Mouse (Mus musculus): Measurements from ENCODE around the gene Fgfr2. TPM values are rescaled to one million over a fixed set of nuclear protein-coding genes. Genes with fewer than 3 reads are reported as not detected.

The Fgfr2 gene
- polyA plus RNA-seq, 1 experiment: 3.0 TPM

DNA sequence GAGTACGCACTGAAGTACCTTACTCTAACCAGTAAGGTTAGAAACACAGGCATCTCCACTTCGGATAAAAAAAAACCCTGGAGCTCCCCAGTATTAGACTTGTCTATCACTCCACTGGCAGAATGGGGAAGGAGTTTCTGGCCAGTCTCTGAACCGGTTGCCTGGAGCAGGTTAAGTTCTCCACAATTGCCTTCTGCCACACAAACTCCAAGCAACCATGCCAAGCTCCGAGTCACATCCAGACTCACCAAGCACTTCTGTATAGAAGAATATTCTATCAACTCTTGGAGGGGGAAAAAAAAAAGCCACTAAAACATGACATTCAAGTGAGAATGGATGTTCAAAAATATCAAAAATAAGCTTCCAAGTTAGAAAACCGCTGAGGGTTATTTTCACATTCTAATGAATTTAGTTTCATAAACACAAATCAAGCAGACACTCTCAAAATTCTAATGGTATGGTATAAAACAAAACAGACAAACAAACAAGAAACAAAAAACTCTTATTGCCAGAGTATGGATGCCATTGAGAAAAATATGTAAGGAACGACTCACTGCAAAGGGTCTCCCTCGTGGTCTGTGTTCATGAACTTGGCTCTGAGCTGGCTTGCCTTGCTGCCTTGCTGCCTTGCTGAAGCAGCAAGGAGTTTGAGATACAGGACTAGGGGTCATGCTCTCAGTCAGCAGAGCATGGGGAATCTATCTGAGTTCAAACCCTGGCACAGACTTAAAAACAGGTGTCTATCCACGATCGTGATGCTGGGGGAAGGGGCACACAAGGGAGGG lies 28.2 kb downstream of the Fgfr2 start:
- Histone ChIP-seq H3K4me1 (ENCODE audit: control insufficient read depth, insufficient read depth, low read length) (peaks cover 6% of the 10 kb centered on the region; the same call in 1 of the 2 replicates), H3K27me3 (ENCODE audit: control insufficient read depth, insufficient read depth, low read length) (no peaks in the 10 kb centered on the region), H3K36me3 (ENCODE audit: control insufficient read depth, insufficient read depth, low read length) (no peaks in the 10 kb centered on the region), H3K27ac (ENCODE audit: control insufficient read depth, insufficient read depth, low read depth, low read length) (no peak overlapping the region), H3K4me3 (ENCODE audit: control insufficient read depth, low read depth, low read length) (no peak overlapping the region)
- TF ChIP-seq POLR2A (IDR thresholded peaks at IDR 0.05; ENCODE audit: control insufficient read depth, low read depth, low read length): no peak

- Histone ChIP-seq H3K27me3 (ENCODE audit: control insufficient read depth, insufficient read depth, low read length) (no peaks in the 10 kb centered on the region), H3K4me3 (ENCODE audit: control insufficient read depth, low read depth, low read length) (no peak overlapping the region), H3K27ac (ENCODE audit: control insufficient read depth, insufficient read depth, low read depth, low read length) (no peak overlapping the region), H3K36me3 (ENCODE audit: control insufficient read depth, insufficient read depth, low read length) (no peaks in the 10 kb centered on the region), H3K4me1 (ENCODE audit: control insufficient read depth, insufficient read depth, low read length) (peaks cover 6% of the 10 kb centered on the region; the same call in 1 of the 2 replicates)
- TF ChIP-seq CTCF (IDR thresholded peaks at IDR 0.05; ENCODE audit: control insufficient read depth, insufficient read depth, insufficient replicate concordance, low read depth, low read length): no peak
- no peak for TF ChIP-seq POLR2A (IDR thresholded peaks at IDR 0.05; ENCODE audit: control insufficient read depth, low read depth, low read length)
Measured at GRCm38 (mm10) chr7:133094161-133094560, 29.0 kb downstream of the Fgfr2 start.

- H3K4me3 ChIP-seq (ENCODE audit: control insufficient read depth, low read depth, low read length): no peak overlapping the region
- H3K27me3 ChIP-seq (ENCODE audit: control insufficient read depth, insufficient read depth, low read length): no peaks in the 10 kb centered on the region
- TF ChIP-seq POLR2A (IDR thresholded peaks at IDR 0.05; ENCODE audit: control insufficient read depth, low read depth, low read length): no peak
- TF ChIP-seq CTCF (IDR thresholded peaks at IDR 0.05; ENCODE audit: control insufficient read depth, insufficient read depth, insufficient replicate concordance, low read depth, low read length): no peak
- no peaks in the 10 kb centered on the region for H3K36me3 ChIP-seq (ENCODE audit: control insufficient read depth, insufficient read depth, low read length)
- no peak overlapping the region for H3K27ac ChIP-seq (ENCODE audit: control insufficient read depth, insufficient read depth, low read depth, low read length)
- peaks cover 8% of the 10 kb centered on the region for H3K4me1 ChIP-seq (ENCODE audit: control insufficient read depth, insufficient read depth, low read length)
Measured at GRCm38 (mm10) chr7:133093731-133094130, 29.4 kb downstream of the Fgfr2 start.

DNA sequence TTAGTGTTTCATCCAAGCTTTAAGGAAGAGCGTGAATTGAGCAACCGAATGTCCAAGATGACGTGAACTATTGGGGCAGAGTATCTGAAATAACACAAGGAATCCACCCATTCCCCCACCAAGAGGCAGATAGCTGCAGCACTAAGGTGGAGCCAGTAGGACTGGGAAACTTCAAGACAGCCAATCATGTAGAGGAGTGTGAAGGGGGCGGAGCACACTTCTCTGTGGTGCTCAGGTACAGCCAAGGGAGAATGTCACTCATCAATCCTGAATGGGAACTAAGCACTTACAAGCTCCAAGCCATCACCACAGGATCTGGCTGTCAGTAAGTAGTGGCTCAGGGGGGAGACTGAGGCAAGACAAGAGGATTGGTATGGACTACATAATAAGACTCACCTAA lies 32.5 kb downstream of the Fgfr2 start:
- Histone ChIP-seq H3K4me1 (ENCODE audit: control insufficient read depth, insufficient read depth, low read length) (peaks cover 4% of the 10 kb centered on the region), H3K27me3 (ENCODE audit: control insufficient read depth, insufficient read depth, low read length) (no peaks in the 10 kb centered on the region), H3K4me3 (ENCODE audit: control insufficient read depth, low read depth, low read length) (no peak overlapping the region), H3K27ac (ENCODE audit: control insufficient read depth, insufficient read depth, low read depth, low read length) (no peak overlapping the region), H3K36me3 (ENCODE audit: control insufficient read depth, insufficient read depth, low read length) (no peaks in the 10 kb centered on the region)
- TF ChIP-seq POLR2A (IDR thresholded peaks at IDR 0.05; ENCODE audit: control insufficient read depth, low read depth, low read length) (no peak), CTCF (IDR thresholded peaks at IDR 0.05; ENCODE audit: control insufficient read depth, insufficient read depth, insufficient replicate concordance, low read depth, low read length) (no peak)

GRCm38 (mm10) chr7:133089621-133090260 lies 33.4 kb downstream of the Fgfr2 start:
- TF ChIP-seq POLR2A (IDR thresholded peaks at IDR 0.05; ENCODE audit: control insufficient read depth, low read depth, low read length) (no peak), CTCF (IDR thresholded peaks at IDR 0.05; ENCODE audit: control insufficient read depth, insufficient read depth, insufficient replicate concordance, low read depth, low read length) (no peak)
- Histone ChIP-seq H3K27ac (ENCODE audit: control insufficient read depth, insufficient read depth, low read depth, low read length) (no peak overlapping the region), H3K4me1 (ENCODE audit: control insufficient read depth, insufficient read depth, low read length) (peaks cover 4% of the 10 kb centered on the region), H3K36me3 (ENCODE audit: control insufficient read depth, insufficient read depth, low read length) (no peaks in the 10 kb centered on the region), H3K27me3 (ENCODE audit: control insufficient read depth, insufficient read depth, low read length) (no peaks in the 10 kb centered on the region), H3K4me3 (ENCODE audit: control insufficient read depth, low read depth, low read length) (no peak overlapping the region)

GRCm38 (mm10) chr7:133088830-133089261 lies 34.3 kb downstream of the Fgfr2 start:
- H3K4me1 ChIP-seq (ENCODE audit: control insufficient read depth, insufficient read depth, low read length): peaks cover 4% of the 10 kb centered on the region
- H3K27ac ChIP-seq (ENCODE audit: control insufficient read depth, insufficient read depth, low read depth, low read length): peak overlapping the region; percentile 78
- no peaks in the 10 kb centered on the region for H3K27me3 ChIP-seq (ENCODE audit: control insufficient read depth, insufficient read depth, low read length)
- no peak overlapping the region; the same call in 1 of the 2 replicates for H3K4me3 ChIP-seq (ENCODE audit: control insufficient read depth, low read depth, low read length)
- TF ChIP-seq CTCF (IDR thresholded peaks at IDR 0.05; ENCODE audit: control insufficient read depth, insufficient read depth, insufficient replicate concordance, low read depth, low read length) (no peak), POLR2A (IDR thresholded peaks at IDR 0.05; ENCODE audit: control insufficient read depth, low read depth, low read length) (no peak)
- no peaks in the 10 kb centered on the region for H3K36me3 ChIP-seq (ENCODE audit: control insufficient read depth, insufficient read depth, low read length)

GRCm38 (mm10) chr7:133088411-133088810 lies 34.7 kb downstream of the Fgfr2 start:
- Histone ChIP-seq H3K27me3 (ENCODE audit: control insufficient read depth, insufficient read depth, low read length) (no peaks in the 10 kb centered on the region), H3K4me3 (ENCODE audit: control insufficient read depth, low read depth, low read length) (no peak overlapping the region), H3K36me3 (ENCODE audit: control insufficient read depth, insufficient read depth, low read length) (no peaks in the 10 kb centered on the region), H3K4me1 (ENCODE audit: control insufficient read depth, insufficient read depth, low read length) (peaks cover 4% of the 10 kb centered on the region), H3K27ac (ENCODE audit: control insufficient read depth, insufficient read depth, low read depth, low read length) (peak overlapping the region; percentile 78)
- TF ChIP-seq POLR2A (IDR thresholded peaks at IDR 0.05; ENCODE audit: control insufficient read depth, low read depth, low read length) (no peak), CTCF (IDR thresholded peaks at IDR 0.05; ENCODE audit: control insufficient read depth, insufficient read depth, insufficient replicate concordance, low read depth, low read length) (no peak)
